Mouse (Mus musculus): ENCODE data around the gene Capn1.

Gene Capn1

DNA sequence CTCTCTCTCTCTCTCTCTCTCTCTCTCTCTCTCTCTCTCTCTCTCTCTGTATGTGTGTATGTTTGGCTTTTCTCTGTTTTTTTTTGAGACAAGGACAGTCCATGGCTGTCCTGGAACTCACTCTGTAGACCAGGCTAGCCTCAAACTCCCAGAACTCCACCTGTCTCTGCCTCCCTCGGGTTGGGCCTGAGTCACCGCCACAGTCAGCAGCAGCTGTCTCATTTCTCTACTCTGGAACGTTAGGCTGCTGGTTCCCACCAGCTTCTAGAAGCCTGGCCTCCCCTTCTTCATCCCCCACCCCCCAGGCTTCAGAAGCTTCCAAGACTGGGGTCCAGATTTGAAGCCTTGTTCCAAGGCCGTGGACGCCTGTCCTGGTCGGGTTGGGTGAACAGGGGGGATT lies 26.1 kb downstream of the Capn1 start:
- DNase-seq: no peak

DNA sequence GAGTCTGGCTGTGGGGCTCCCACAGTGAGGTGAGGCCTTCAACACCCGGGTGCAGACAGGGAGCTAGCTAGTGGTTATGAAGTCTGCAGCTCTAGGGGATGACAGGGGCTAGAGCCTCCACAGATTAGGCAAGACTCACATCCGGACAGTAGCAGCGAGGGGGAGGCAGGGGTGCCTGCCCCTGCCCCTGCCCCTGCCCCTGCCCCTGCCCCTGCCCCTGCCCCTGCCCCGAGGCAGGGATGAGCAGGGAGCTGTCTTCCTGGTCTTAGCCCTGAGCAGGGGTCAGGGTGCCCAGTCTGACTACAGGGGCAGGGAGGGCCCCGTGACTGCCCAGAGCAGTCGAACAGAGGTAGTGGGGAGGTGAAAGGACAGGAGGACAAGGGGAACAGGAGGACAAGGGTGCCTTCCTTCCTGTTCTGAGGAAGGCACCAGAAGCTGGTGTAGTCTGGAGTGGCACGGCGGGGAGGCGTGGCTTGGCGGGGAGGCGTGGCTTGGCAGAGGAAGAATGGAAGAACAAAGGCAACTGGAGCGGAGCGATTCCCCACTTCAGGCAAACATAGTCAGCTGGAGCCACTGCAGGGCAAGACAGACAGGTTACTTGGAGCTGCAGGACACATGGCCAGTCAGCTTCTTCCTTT lies 26.8 kb downstream of the Capn1 start:
- DNase-seq: peak; percentile 91 to 94

- DNase-seq: no peak
Measured at GRCm38 (mm10) chr19:5988027-5988814, 27.5 kb downstream of the Capn1 start.

DNA sequence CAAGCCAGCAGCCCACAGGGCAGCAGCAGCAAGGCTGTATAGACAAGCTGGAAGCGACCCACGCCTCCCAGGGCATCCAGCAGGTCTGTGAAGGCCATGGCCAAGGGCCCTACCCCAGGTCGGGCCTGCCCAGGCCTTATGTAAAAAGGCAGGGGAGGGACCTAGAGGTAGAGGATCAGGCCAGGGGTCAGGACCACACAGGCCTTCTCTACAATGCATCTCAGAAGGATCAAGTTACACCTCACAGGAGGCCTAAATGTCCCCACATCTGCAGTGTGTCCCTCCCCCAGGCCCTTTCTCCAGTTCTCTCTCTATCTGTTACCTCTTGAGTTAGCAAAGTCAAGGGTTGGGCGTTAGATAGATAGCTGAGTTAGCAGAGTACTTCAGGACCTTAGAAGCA lies 29.7 kb downstream of the Capn1 start, which contains the start of gene Slc22a20:
Slc22a20 (minus strand) TSS at position 101 of the 400 bp plus-strand sequence.
- no peak for DNase-seq

- no peak for DNase-seq
Measured at GRCm38 (mm10) chr19:5980477-5980876, 35.2 kb downstream of the Capn1 start.

DNA sequence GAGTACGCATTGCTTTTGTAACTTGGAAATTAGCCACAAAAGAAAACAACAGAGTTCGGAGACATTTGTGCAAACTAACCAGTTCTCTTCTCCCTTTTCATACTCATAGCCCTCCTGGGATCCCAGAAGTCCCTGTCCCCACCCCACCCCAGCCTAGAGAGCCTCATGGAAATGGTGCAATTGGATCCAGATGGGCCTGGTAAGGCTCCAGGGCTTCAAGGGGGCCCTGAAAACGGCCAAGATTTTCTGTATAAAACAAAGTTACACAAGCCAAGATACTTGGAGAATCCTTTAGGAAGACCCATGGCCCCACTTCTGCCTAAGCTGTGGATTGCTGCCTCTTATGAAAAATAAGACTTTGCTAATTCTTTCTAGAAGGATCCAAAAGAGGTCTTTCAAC lies 38.0 kb downstream of the Capn1 start:
- DNase-seq: no peak

- no peak for DNase-seq
Measured at GRCm38 (mm10) chr19:5975676-5976075, 40.0 kb downstream of the Capn1 start.

GRCm38 (mm10) chr19:5975112-5975511 lies 40.6 kb downstream of the Capn1 start:
- DNase-seq: no peak

DNA sequence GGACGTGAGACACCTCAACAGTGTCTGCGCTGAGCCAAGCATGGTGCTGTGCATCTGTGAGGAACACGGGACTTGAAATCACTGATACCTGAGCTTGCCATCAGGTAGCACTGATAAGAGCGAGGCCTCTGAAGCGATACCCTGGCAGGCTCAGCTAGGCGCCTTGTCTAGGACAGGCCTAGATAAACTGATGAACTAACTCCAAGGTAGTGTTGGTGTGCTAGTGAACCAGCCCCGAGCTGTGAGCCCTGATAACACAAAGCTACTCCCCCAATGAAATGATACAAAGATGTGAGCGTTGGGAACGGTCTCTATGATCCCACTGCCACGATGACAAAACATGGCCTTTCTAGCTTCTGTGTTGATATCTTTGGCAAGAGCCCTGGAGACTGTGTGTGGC lies 48.0 kb downstream of the Capn1 start:
- DNase-seq: no peak

DNA sequence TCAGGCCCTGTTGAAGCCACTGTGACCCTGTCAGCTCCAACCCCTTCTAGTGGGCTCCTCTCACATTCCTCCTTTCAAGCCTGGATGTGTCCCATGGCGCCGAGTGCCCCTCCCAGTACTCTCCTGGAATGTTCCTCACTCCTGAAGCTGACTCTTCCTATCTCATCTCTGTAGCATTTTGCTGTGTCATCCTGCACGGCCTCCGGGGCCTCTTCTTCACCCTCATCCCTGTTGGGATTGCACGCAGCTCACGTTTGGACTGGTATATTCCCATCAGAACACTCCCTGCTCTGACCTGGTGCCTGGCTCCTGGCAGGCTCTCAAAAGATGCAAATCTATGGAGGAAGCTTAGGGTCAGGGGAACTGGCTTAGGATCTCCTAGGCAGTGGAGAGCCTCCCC lies 48.9 kb downstream of the Capn1 start:
- DNase-seq: no peak

- no peak for DNase-seq
Measured at GRCm38 (mm10) chr19:5965910-5966309, 49.8 kb downstream of the Capn1 start.

- DNase-seq: peak; percentile 81 to 90
Measured at GRCm38 (mm10) chr19:5965280-5965679, 50.4 kb downstream of the Capn1 start.

DNA sequence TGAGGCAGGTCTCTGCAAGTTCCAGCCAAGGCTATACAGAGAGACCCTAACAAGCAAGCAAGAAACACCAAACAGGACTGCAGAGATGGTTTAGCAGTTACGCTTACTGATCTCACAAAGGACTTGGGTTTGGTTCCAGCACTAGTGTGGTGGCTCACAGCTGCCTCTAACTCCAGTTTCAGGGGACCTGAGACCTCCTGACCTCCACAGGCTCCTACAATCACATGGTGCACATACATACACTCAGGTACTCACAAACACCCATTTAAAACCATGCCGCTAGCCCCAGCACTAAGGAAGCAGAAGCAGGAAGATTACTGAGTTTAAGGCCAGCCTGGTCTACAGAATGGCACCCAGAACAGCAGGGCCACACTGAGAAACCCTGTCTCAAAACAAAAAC lies 50.9 kb downstream of the Capn1 start:
- DNase-seq: no peak

DNA sequence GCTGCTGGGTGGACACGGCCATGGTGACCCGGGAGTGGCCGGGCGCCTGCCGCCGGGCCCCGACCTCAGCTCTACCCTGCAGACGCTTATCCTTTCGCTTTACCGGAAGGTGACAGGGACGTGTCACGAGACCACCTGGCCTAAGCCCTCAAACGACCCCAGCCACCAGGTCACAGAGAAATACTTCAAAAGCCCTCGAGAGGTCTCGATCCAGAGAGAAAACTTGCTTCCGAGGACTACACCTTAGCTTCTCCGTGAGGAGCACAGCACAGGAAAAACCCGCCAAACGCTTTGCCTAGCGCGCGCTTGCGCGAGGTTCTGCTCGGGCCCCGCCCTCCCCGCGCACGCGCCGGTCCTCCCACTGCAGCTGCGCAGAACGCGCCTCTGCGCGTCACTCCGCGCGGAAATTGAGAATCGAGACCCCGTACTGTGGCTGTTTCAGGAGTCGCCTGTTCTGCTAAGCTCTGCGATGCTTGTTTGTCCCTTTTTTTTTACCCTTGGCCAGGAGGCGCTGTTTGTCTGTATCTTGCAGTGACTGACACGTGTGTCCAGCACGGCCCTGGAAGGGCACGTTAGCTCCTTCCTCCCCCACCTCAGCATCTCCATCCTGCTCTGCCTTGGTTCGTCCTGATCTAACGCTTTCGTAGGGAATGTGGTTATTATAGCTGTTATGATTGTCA lies 51.7 kb downstream of the Capn1 start, which contains the start of gene Pola2:
Pola2 (minus strand) TSS at position 320 of the 680 bp plus-strand sequence.
- peak; percentile 89 to 93 for DNase-seq

DNA sequence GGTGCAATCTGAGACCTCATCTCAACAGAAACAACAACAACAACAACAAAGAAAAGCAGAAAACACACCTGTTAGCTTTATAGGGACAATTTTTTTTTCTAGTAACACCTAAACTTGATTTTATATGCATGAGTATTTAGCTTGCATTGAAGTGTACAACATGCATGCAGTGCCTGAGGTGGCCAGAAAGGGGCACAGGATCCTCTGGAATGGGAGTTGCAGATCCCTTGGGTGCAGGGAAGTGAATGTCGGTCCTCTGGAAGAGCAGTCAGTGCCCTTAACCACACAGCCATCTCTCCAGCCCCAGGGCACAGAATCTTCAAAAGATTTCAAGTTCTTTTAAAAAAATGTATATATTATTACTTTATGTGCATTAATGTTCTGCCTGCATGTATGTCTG lies 53.0 kb downstream of the Capn1 start:
- DNase-seq: no peak

DNA sequence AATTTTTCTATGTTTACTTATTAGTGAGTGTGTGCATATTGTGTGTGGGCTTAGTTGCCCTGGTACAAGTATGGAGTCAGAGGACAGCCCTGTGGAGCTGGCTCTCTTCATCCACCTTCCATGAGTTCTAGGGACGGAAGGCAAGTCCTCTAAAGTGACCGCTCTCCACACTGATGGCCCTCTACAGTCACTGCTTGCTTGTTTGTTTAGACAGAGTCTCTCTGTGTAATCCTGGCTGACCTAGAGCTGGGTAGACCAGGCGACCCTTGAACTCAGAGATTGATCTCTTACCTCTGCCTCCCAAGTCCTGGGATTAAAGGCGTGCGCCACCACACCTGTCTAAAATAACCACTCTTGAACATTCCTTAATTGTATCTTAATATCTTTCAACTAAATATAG lies 58.3 kb downstream of the Capn1 start:
- DNase-seq: no peak

DNA sequence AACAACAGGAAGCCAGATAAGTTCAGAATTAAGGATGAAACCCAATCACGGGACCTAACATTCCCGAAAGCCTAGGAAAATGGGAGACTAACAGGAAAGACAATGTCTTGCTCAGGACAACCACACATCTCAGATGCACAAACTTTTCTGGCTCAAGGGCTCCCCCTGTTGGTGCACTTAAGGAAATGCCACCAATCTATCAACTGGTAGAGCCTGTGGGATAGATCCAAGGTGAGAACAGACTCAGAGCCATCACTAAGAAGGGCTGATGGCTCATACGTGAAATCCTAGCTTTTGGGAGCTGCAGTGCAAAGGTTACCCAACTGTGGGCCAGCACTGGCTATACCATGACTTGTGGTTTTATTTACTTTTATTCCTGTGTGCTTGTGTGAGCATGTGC lies 59.0 kb downstream of the Capn1 start:
- peak; percentile 82 to 83 for DNase-seq

- peak; percentile 83 to 91 for DNase-seq
Measured at GRCm38 (mm10) chr19:5955704-5956670, 59.7 kb downstream of the Capn1 start.

GRCm38 (mm10) chr19:5954936-5955335 lies 60.8 kb downstream of the Capn1 start:
- no peak for DNase-seq

DNA sequence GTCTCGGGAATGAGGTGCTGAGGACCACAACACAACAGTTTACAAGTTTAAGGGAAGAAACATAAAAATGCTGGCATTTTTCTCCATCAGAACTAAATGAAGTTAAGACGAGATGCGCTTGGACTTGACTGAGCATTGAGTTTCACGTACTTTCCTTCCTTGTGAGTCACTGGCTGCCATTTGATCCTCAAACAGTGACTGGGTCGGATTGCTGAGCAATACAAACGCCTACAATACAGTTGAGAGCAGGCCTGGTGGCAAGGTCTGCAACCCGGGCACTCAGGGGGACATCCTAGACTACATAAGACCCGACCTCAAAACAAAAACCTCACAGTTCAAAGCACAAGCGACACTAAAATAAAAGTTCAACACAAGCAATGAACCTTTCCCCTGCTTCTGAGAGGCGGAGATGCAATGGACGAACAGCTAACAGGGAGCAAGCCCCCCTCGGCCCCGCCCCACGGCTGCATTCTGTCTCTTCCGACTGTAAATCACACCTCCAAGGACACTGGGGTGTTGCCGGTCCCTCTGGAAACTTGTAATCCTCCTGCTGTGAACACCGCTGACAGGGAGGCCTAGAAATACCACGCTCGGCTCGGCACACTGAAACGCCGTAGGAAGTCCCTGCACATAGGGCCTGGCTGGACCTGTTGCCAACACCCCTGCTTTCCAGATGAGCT lies 61.5 kb downstream of the Capn1 start:
- peak; percentile 44 to 73 for DNase-seq

DNA sequence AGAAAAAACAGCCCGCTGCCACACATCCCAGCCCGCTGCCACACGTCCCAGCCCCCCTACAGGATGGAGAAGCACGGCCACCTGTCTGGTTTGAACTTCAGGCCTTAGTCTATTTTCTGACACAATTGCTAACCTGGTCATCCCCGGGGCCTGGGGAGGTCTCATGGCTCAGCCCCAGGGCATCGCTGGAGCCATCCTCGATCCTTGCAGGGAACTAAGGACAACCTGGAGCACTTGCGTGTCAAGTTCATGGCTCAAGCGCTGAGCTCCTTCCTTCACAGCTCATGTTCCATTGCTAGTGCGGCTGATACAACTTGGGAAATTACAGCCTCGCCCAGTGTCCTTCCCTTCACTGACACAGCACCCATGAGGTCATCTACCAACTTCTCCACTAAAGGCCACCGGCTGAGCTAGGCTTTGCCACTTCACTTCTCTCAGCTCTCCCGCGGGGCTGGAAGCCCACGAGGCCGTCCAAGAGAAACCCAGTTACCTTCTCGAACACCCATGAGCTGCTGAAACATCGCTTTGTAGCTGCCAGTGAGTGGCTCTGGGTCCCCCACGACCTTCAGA lies 62.4 kb downstream of the Capn1 start:
- no peak for DNase-seq
